Mouse (Mus musculus) ES-E14 (cell line): ENCODE results near the gene Creb3l4. TPM values are rescaled to one million over a fixed set of nuclear protein-coding genes. Genes with fewer than 3 reads are reported as not detected.

Experiments used
- DNase-seq: peaks from one replicate; pipeline ENCODE4 v3.0.0-alpha.2; 2013; ENCODE audit warnings: low read depth, low spot score
- H3K27ac ChIP-seq: 2 replicates; pipeline ENCODE4 v1.5.1; 2012; ENCODE audit warnings: low read depth, mild to moderate bottlenecking, low read length, moderate library complexity, mixed read lengths; ENCODE audit not compliant: poor library complexity, insufficient read depth, severe bottlenecking
- H3K36me3 ChIP-seq: 2 replicates; pipeline ENCODE4 v1.6.1; 2012; ENCODE audit warnings: mild to moderate bottlenecking, low read length, moderate library complexity, mixed read lengths; ENCODE audit not compliant: control insufficient read depth, poor library complexity, insufficient read depth, severe bottlenecking
- H3K4me1 ChIP-seq, 2 experiments: fragments of 150-350 bp in 1 of 2; sonication (generic) in 1 of 2; 2 replicates each; pipeline ENCODE4 v1.6.1; 2012; ENCODE audit warnings: low read length in 2 of 2, mild to moderate bottlenecking in 1 of 2, mixed read lengths in 1 of 2; ENCODE audit not compliant: control insufficient read depth in 2 of 2, insufficient read depth in 2 of 2, poor library complexity in 1 of 2
- H3K4me3 ChIP-seq, 2 experiments: fragments of 150-350 bp in 1 of 2; sonication (generic) in 1 of 2; 2 replicates each; pipeline ENCODE4 v1.5.1; 2012; ENCODE audit warnings: low read length in 2 of 2, low read depth in 1 of 2, mild to moderate bottlenecking in 1 of 2, mixed read lengths in 1 of 2; ENCODE audit not compliant: insufficient read depth in 1 of 2, poor library complexity in 1 of 2, severe bottlenecking in 1 of 2
- H3K9ac ChIP-seq: 2 replicates; pipeline ENCODE4 v1.6.1; 2012; ENCODE audit warnings: low read depth, mild to moderate bottlenecking, low read length, mixed read lengths; ENCODE audit not compliant: poor library complexity, insufficient read depth, severe bottlenecking
- H3K9me3 ChIP-seq: fragments of 150-350 bp; sonication (generic); 2 replicates; pipeline ENCODE4 v1.6.1; 2012; ENCODE audit warnings: low read depth, mild to moderate bottlenecking, low read length; ENCODE audit not compliant: control insufficient read depth, insufficient read depth
- CHD2 ChIP-seq: IDR thresholded peaks from 2 replicates; pipeline ENCODE4 v1.6.1; 2014; ENCODE audit warnings: mild to moderate bottlenecking, low read depth, low read length, inconsistent platforms
- HCFC1 ChIP-seq: IDR thresholded peaks from 2 replicates; pipeline ENCODE4 v1.6.1; 2012; ENCODE audit warnings: low read length, inconsistent platforms, borderline replicate concordance; ENCODE audit not compliant: insufficient read depth
- MAFK ChIP-seq: IDR thresholded peaks from 2 replicates; pipeline ENCODE4 v1.6.1; 2014; ENCODE audit warnings: mild to moderate bottlenecking, low read depth, low read length, inconsistent platforms; ENCODE audit not compliant: insufficient read depth
- ZC3H11A ChIP-seq: IDR thresholded peaks from 2 replicates; pipeline ENCODE4 v1.6.1; 2012; ENCODE audit warnings: low read depth, mild to moderate bottlenecking, inconsistent platforms, low read length, borderline replicate concordance
- ZNF384 ChIP-seq: IDR thresholded peaks from 2 replicates; pipeline ENCODE4 v1.6.1; 2012; ENCODE audit warnings: low read depth, low read length, inconsistent platforms
- in situ Hi-C, 2 experiments: fragments of 600-800 bp; cut with MboI; formaldehyde crosslinking; loops; one replicate each; pipeline ENCODE4 v1.15.1; 2025; ENCODE audit warnings: low sequenced_read_pairs in 2 of 2, inconsistent platforms in 1 of 2; ENCODE audit not compliant: unreplicated experiment in 2 of 2
- total RNA-seq: library from RNA; depleted of rRNA; stranded (reverse); fragments of 300-350 nt; gene quantifications from 2 replicates; pipeline ENCODE4 v1.2.3, GENCODE M21; 2012

The Creb3l4 gene
- total RNA-seq, 1 experiment = 2.3 TPM

- in situ Hi-C loops = no loop called here
- H3K9me3 ChIP-seq = no peaks in the 10 kb centered on the region
- peak overlapping the region; percentile 72 for H3K9ac ChIP-seq
- H3K4me3 ChIP-seq = peak overlapping the region; percentile 62 to 65
- no peaks in the 10 kb centered on the region for H3K36me3 ChIP-seq
- DNase-seq = no peak
- H3K27ac ChIP-seq = 0 out of 2 replicates have a peak overlapping the region, but pooled peaks have one; percentile 13
- peaks cover 7 to 13% of the 10 kb centered on the region in 2 experiments for H3K4me1 ChIP-seq
- TF ChIP-seq ZNF384 (no peak), CHD2 (no peak)
These were observed 22.8 kb downstream of the Creb3l4 start for GRCm38 (mm10) chr3:90220531-90220951.

GRCm38 (mm10) chr3:90220088-90220487 is 23.2 kb downstream of the Creb3l4 start:
- H3K4me3 ChIP-seq = peak overlapping the region in 1 of 2 experiments; percentile 65; a peak in 2 of 4 replicates
- no peak overlapping the region for H3K27ac ChIP-seq
- in situ Hi-C loops = no loop called here
- no peak for TF ChIP-seq HCFC1
- no peak for TF ChIP-seq CHD2
- no peak for TF ChIP-seq ZC3H11A
- no peak for TF ChIP-seq ZNF384
- no peak for TF ChIP-seq MAFK
- peak; percentile 47 for DNase-seq
- H3K36me3 ChIP-seq = no peaks in the 10 kb centered on the region
- no peak overlapping the region; the same call in 1 of the 2 replicates for H3K9ac ChIP-seq
- no peaks in the 10 kb centered on the region for H3K9me3 ChIP-seq
- peaks cover 7 to 11% of the 10 kb centered on the region in 2 experiments for H3K4me1 ChIP-seq

GRCm38 (mm10) chr3:90215825-90216380 is 27.4 kb downstream of the Creb3l4 start:
- Histone ChIP-seq H3K9ac (no peak overlapping the region), H3K36me3 (peaks cover 15% of the 10 kb centered on the region), H3K4me1 (peaks cover 5% of the 10 kb centered on the region in 2 experiments; a peak in 2 of 4 replicates), H3K9me3 (no peaks in the 10 kb centered on the region), H3K4me3 (no peak overlapping the region), H3K27ac (no peak overlapping the region)
- TF ChIP-seq ZNF384 = 0 out of 2 replicates have a peak, but pooled peaks have one; percentile 7
- peak; percentile 7; the same call in 1 of the 2 replicates for TF ChIP-seq ZC3H11A
- TF ChIP-seq MAFK = no peak
- DNase-seq = no peak
- in situ Hi-C loops = no loop called here

GRCm38 (mm10) chr3:90213956-90214684 is 29.2 kb downstream of the Creb3l4 start:
- Histone ChIP-seq H3K4me1 (peaks cover 0 to 2% of the 10 kb centered on the region in 2 experiments; a peak in 1 of 4 replicates), H3K27ac (no peak overlapping the region; the same call in 1 of the 2 replicates), H3K9me3 (no peaks in the 10 kb centered on the region), H3K36me3 (peaks cover 23% of the 10 kb centered on the region), H3K9ac (peak overlapping the region; percentile 99), H3K4me3 (peak overlapping the region; percentile 88 to 95)
- no peak for DNase-seq
- no peak for TF ChIP-seq MAFK
- no peak for TF ChIP-seq ZC3H11A
- no peak for TF ChIP-seq HCFC1
- no peak for TF ChIP-seq CHD2
- TF ChIP-seq ZNF384 = no peak
- in situ Hi-C loops = no loop called here
